Mouse (Mus musculus) liver, embryonic 14.5 days (tissue): Measurements from ENCODE around the gene Rpl35a.

ENCODE experiments used
- CTCF ChIP-seq: IDR thresholded peaks from 2 replicates; pipeline ENCODE4 v1.5.1; 2016; ENCODE audit warnings: antibody characterized with exemption, low read depth, control low read depth
- EP300 ChIP-seq: IDR thresholded peaks from 2 replicates; pipeline ENCODE4 v1.6.1; 2016; ENCODE audit warnings: antibody characterized with exemption, low read depth

DNA sequence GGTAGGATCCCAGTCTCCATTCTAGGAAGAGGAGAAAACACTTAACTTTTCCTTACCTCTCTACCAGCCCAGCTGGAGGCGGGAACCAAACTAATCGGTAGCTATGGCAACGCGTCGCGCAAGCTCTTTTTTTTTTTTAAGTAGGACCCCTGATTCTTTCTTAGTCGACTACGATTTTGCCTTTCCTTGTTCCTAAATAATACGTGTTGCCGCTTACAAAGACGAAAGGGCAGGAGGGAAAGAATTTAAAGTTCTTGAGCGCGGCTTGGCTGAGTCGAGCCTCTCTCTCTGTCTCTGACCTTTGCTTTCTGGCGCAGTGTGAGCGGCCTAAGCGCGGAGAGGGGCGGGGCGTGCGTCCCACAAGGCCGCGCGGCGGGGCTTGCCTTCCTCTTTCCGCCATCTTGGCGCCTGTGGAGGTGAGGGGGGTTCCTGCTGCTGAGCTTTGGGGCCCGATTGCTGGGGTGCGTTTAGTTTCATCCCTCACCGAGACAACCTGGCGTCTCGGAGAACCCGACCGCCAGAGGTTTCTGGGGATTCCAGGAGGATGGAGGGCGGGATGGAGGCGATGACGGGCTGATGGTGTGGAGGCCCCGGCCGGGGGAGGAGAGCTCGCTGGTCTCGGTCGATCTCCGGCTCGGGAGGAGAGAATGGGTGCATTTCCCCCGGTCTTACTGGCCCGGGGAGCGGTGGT is at the start of gene Rpl35a, which contains the start of gene Iqcg:
- TF ChIP-seq CTCF (no peak), EP300 (peak; percentile 43)
